Mouse (Mus musculus): ENCODE data around the gene Abcc12. TPM values are rescaled to one million over a fixed set of nuclear protein-coding genes. Genes with fewer than 3 reads are reported as not detected.

Abcc12 gene
- polyA plus RNA-seq, 1 experiment from 2014 or later, result 0.22 TPM

DNA sequence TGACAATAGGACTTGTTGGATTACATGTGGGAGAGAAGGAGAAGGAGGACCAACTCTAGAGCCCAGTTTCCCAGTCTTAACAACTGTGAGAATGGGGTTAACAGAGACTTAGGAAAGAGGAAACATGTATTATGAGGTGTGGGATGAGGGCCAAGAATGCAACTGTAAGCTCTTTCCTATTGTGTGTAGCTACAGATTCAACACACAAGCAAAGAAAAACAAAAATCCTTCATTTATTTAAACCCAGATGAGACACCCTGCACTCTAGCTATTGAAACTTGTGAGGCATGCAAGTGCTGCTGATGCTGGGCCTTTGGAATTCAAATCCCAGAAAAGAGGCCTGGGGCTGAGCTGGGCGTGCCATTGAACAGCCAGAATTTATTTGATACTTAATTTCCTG lies 18.7 kb downstream of the Abcc12 start:
- Histone ChIP-seq H3K27ac (ENCODE audit: low read length) (no peak overlapping the region), H3K27me3 (ENCODE audit: control insufficient read depth, insufficient read depth, low read length) (no peaks in the 10 kb centered on the region), H3K9ac (replicated peaks; ENCODE audit: low read depth, low read length) (no peak overlapping the region), H3K36me3 (ENCODE audit: control insufficient read depth, insufficient read depth, low read length) (no peaks in the 10 kb centered on the region), H3K9me3 (ENCODE audit: control insufficient read depth, low read depth, low read length) (no peaks in the 10 kb centered on the region), H3K4me2 (replicated peaks; ENCODE audit: low read depth, low read length) (no peak overlapping the region), H3K4me1 (ENCODE audit: control insufficient read depth, insufficient read depth, low read length) (no peaks in the 10 kb centered on the region), H3K4me3 (ENCODE audit: low read depth, low read length) (no peak overlapping the region)
- ATAC-seq (ENCODE audit: insufficient number of reproducible peaks, insufficient read depth, low FRiP score, low read depth), result no peak
- WGBS, result 74% methylated on average over 1 of the region's 1 CpGs

DNA sequence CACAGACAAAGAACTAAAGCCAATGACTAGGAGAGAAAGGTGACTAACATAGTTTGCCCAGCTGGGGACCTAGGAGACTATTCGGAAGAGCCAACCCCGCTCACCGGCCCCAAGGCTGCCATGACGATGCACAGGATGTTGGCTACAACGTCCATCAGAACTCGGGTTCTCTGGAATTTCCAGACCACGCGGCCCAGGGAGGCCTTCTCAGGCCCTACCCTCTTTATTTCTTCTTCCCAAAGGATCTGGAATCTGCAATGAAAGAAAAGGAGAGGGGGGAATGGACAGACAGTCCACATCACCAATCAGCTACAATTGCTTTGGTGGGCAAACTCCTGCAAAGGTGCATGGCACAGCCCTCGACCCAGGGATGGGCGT lies 19.8 kb downstream of the Abcc12 start:
- no peak for ATAC-seq (ENCODE audit: insufficient number of reproducible peaks, insufficient read depth, low FRiP score, low read depth)
- Histone ChIP-seq H3K9ac (replicated peaks; ENCODE audit: low read depth, low read length) (no peak overlapping the region), H3K36me3 (ENCODE audit: control insufficient read depth, insufficient read depth, low read length) (no peaks in the 10 kb centered on the region), H3K27me3 (ENCODE audit: control insufficient read depth, insufficient read depth, low read length) (no peaks in the 10 kb centered on the region), H3K27ac (ENCODE audit: low read length) (no peak overlapping the region), H3K4me3 (ENCODE audit: low read depth, low read length) (no peak overlapping the region), H3K4me1 (ENCODE audit: control insufficient read depth, insufficient read depth, low read length) (no peaks in the 10 kb centered on the region), H3K9me3 (ENCODE audit: control insufficient read depth, low read depth, low read length) (no peaks in the 10 kb centered on the region), H3K4me2 (replicated peaks; ENCODE audit: low read depth, low read length) (no peak overlapping the region)
- 95% methylated on average over 10 of the region's 10 CpGs for WGBS

DNA sequence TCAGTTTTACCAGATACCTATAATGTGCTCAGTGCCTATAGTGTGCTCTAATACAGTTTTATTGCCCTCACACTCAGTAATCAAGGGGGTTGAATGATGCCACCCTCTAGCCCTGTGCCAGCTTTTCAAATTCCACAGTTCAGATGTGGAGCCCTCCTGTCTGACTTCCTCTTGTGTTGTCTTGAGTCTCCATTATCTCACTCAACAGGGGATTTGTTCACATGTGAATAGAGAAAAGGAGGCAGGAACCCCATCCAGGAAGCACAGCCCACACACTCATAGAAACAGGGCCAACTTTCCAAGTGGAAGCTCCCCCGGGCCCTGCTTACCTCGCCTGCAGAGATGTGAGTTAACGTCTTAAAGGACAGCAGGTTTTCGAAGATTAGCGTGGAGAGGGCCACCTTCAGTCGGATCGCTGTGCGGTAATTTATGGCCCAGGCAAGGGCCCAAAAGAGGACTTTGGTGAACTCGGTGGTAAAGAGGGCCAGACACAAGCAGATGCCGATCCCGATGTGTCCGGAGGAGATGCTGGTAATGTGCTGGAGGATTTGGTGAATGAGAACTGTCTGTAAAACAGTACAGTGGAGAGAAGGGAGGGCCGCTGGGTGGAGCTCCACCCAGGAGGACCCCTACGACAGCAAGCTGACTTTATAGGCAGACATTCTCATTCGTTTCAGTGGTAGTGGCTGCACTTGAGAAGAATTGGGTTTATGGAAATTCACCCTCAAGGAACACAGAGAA lies 20.4 kb downstream of the Abcc12 start:
- H3K9ac ChIP-seq (replicated peaks; ENCODE audit: low read depth, low read length), result no peak overlapping the region
- H3K27me3 ChIP-seq (ENCODE audit: control insufficient read depth, insufficient read depth, low read length), result no peaks in the 10 kb centered on the region
- no peak overlapping the region for H3K4me2 ChIP-seq (replicated peaks; ENCODE audit: low read depth, low read length)
- no peak overlapping the region for H3K27ac ChIP-seq (ENCODE audit: low read length)
- H3K4me3 ChIP-seq (ENCODE audit: low read depth, low read length), result no peak overlapping the region
- 84% methylated on average over 15 of the region's 15 CpGs for WGBS
- no peak for ATAC-seq (ENCODE audit: insufficient number of reproducible peaks, insufficient read depth, low FRiP score, low read depth)
- no peaks in the 10 kb centered on the region for H3K4me1 ChIP-seq (ENCODE audit: control insufficient read depth, insufficient read depth, low read length)
- no peaks in the 10 kb centered on the region for H3K9me3 ChIP-seq (ENCODE audit: control insufficient read depth, low read depth, low read length)
- no peaks in the 10 kb centered on the region for H3K36me3 ChIP-seq (ENCODE audit: control insufficient read depth, insufficient read depth, low read length)

DNA sequence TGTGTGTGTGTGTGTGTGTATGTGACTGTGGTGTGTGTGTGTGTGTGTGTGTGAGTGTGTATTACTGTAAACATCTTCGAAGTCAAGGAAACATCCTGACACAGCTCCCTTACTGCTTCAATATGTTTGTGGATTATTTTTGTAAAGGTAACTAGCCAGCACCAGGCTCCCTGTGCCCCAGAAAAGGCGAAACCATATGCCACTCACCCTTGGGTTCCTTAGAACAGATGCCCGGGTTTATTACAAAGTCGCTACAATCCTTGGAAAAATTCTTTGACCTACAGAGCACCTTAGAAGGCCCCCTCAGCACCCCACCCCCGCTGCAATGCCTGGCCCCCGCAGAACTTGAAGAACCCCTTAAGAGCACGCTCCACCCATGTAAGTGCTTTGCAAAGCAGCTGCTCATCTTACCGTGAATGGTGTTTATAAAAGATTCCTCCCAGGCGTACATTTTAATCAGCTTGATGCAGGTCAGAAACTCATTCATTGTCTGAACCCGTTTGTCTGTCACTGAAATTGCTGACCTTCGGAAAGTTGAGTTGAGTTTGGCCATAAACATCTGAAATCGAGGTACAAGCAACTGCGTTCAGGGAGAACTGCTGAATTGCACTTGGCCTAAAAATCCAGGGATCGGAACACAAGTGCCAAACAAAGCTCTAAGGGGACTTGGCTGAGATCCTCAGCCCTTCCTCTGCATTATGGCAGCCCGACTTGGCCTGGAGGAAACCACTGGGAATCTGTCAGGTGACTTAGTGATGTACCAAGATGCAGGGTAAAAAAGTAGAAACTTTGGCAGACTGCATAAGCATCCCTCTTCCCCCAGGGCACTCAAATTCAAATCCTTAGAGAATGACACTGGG lies 23.1 kb downstream of the Abcc12 start:
- ATAC-seq (ENCODE audit: insufficient number of reproducible peaks, insufficient read depth, low FRiP score, low read depth), result no peak
- WGBS, result 58% methylated on average over 15 of the region's 15 CpGs
- Histone ChIP-seq H3K36me3 (ENCODE audit: control insufficient read depth, insufficient read depth, low read length) (no peaks in the 10 kb centered on the region), H3K9ac (replicated peaks; ENCODE audit: low read depth, low read length) (no peak overlapping the region), H3K4me2 (replicated peaks; ENCODE audit: low read depth, low read length) (no peak overlapping the region), H3K4me3 (ENCODE audit: low read depth, low read length) (no peak overlapping the region), H3K27ac (ENCODE audit: low read length) (no peak overlapping the region), H3K9me3 (ENCODE audit: control insufficient read depth, low read depth, low read length) (no peaks in the 10 kb centered on the region), H3K27me3 (ENCODE audit: control insufficient read depth, insufficient read depth, low read length) (no peaks in the 10 kb centered on the region), H3K4me1 (ENCODE audit: control insufficient read depth, insufficient read depth, low read length) (no peaks in the 10 kb centered on the region)

DNA sequence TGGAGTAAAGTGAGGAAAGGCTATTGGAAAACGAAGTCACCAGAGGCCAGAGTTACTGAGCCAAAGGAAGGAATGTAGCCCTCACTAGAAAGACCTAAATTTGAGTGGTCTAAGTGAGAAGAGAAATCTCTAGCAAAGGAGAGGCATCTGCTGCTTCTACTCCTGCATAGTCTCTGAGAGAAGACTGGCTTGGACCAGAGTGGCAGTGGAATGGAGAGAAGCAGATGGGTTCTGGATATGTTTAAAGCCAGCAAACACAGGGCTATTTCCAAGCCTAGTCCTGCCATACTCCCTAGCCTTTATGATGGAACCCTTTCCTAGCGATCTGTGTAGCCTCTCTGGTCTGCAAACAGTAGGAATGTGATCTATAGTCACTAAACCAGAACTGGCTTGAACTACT lies 24.9 kb downstream of the Abcc12 start:
- Histone ChIP-seq H3K9me3 (ENCODE audit: control insufficient read depth, low read depth, low read length) (no peaks in the 10 kb centered on the region), H3K4me3 (ENCODE audit: low read depth, low read length) (no peak overlapping the region), H3K9ac (replicated peaks; ENCODE audit: low read depth, low read length) (no peak overlapping the region), H3K36me3 (ENCODE audit: control insufficient read depth, insufficient read depth, low read length) (no peaks in the 10 kb centered on the region), H3K4me1 (ENCODE audit: control insufficient read depth, insufficient read depth, low read length) (no peaks in the 10 kb centered on the region), H3K27ac (ENCODE audit: low read length) (no peak overlapping the region), H3K4me2 (replicated peaks; ENCODE audit: low read depth, low read length) (no peak overlapping the region), H3K27me3 (ENCODE audit: control insufficient read depth, insufficient read depth, low read length) (no peaks in the 10 kb centered on the region)
- 73% methylated on average over 2 of the region's 2 CpGs for WGBS
- ATAC-seq (ENCODE audit: insufficient number of reproducible peaks, insufficient read depth, low FRiP score, low read depth), result no peak

DNA sequence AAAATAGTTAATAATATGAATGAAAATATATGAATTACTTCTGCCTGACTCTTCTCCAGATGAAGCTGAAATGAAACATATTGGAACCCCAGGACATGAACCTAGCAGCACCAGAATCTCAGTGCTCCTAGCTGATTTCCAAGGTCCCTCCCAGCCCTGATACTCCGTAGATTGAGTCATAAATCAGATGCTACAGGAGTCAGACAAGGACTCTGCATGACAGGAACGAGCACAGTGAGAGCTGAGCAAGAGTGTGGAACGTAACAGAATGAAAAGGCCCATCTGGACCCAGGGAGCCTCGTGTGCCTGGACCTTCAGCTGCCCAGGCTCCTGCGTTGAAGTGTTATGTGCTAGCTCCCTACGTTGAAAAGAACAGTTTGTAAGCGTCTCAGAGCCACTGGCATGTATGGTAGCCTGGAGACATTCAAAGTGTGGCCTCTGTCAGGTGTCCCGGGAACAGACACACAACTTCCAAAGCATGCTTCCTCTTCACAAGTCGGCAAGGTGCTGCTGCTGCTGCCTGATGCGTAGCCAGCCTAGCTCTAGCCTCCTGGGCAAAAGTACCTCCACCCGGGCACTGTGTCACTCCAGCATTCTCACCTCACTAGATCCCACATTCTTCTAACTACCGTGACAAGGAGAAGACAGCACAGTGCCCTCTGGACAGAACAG lies 26.1 kb downstream of the Abcc12 start:
- H3K4me3 ChIP-seq (ENCODE audit: low read depth, low read length), result no peak overlapping the region
- no peaks in the 10 kb centered on the region for H3K4me1 ChIP-seq (ENCODE audit: control insufficient read depth, insufficient read depth, low read length)
- 74% methylated on average over 12 of the region's 12 CpGs for WGBS
- H3K27me3 ChIP-seq (ENCODE audit: control insufficient read depth, insufficient read depth, low read length), result no peaks in the 10 kb centered on the region
- H3K36me3 ChIP-seq (ENCODE audit: control insufficient read depth, insufficient read depth, low read length), result no peaks in the 10 kb centered on the region
- no peaks in the 10 kb centered on the region for H3K9me3 ChIP-seq (ENCODE audit: control insufficient read depth, low read depth, low read length)
- no peak overlapping the region for H3K27ac ChIP-seq (ENCODE audit: low read length)
- no peak overlapping the region for H3K4me2 ChIP-seq (replicated peaks; ENCODE audit: low read depth, low read length)
- H3K9ac ChIP-seq (replicated peaks; ENCODE audit: low read depth, low read length), result no peak overlapping the region
- ATAC-seq (ENCODE audit: insufficient number of reproducible peaks, insufficient read depth, low FRiP score, low read depth), result no peak

DNA sequence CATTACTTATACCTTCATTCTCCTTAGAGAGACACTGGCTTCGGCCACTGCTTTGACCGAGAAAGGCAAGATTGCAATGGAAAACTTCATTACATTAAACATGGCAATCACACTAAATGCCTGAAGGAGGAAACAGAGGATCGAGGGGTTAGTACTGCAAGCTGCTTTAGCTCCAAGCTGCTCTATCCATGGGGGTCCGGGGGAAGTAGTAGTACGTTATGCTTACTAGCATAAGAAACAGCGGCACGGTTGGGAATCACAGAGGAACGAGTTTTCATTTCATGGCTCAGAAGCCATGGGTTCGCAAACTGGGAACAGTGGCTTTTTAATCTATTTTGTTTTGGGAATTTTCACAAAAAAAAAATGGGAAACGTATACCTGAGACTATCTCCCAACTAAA lies 30.0 kb downstream of the Abcc12 start:
- H3K27ac ChIP-seq (ENCODE audit: low read length), result no peak overlapping the region
- H3K9ac ChIP-seq (replicated peaks; ENCODE audit: low read depth, low read length), result no peak overlapping the region
- H3K4me3 ChIP-seq (ENCODE audit: low read depth, low read length), result no peak overlapping the region
- no peaks in the 10 kb centered on the region for H3K36me3 ChIP-seq (ENCODE audit: control insufficient read depth, insufficient read depth, low read length)
- H3K4me2 ChIP-seq (replicated peaks; ENCODE audit: low read depth, low read length), result no peak overlapping the region
- no peak for ATAC-seq (ENCODE audit: insufficient number of reproducible peaks, insufficient read depth, low FRiP score, low read depth)
- WGBS, result 86% methylated on average over 10 of the region's 10 CpGs
- H3K4me1 ChIP-seq (ENCODE audit: control insufficient read depth, insufficient read depth, low read length), result no peaks in the 10 kb centered on the region
- H3K9me3 ChIP-seq (ENCODE audit: control insufficient read depth, low read depth, low read length), result no peaks in the 10 kb centered on the region
- H3K27me3 ChIP-seq (ENCODE audit: control insufficient read depth, insufficient read depth, low read length), result no peaks in the 10 kb centered on the region

DNA sequence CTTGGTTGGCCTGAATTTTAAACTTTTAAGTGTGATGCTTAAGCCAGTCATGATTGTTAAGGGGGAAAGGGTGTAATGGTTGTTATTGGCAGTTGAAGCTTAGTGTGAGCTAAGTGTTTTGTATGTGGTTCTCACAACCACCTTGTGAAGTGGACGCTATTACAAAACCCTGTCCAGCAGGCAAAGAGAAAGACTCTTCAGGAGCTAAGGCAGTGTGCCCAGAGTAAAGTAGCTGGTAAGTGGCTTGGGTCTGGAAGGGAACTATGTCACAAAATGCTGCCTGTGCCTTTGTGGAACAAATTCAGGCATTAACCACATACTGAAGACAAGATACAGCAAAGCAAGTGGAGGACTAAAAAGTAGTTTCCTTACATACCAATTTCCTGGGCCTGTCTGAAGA lies 34.5 kb downstream of the Abcc12 start:
- H3K4me3 ChIP-seq (ENCODE audit: low read depth, low read length), result no peak overlapping the region
- no peak overlapping the region for H3K4me2 ChIP-seq (replicated peaks; ENCODE audit: low read depth, low read length)
- 91% methylated on average over 1 of the region's 1 CpGs for WGBS
- H3K9ac ChIP-seq (replicated peaks; ENCODE audit: low read depth, low read length), result no peak overlapping the region
- H3K36me3 ChIP-seq (ENCODE audit: control insufficient read depth, insufficient read depth, low read length), result no peaks in the 10 kb centered on the region
- ATAC-seq (ENCODE audit: insufficient number of reproducible peaks, insufficient read depth, low FRiP score, low read depth), result no peak
- no peaks in the 10 kb centered on the region for H3K9me3 ChIP-seq (ENCODE audit: control insufficient read depth, low read depth, low read length)
- H3K27me3 ChIP-seq (ENCODE audit: control insufficient read depth, insufficient read depth, low read length), result no peaks in the 10 kb centered on the region
- no peaks in the 10 kb centered on the region for H3K4me1 ChIP-seq (ENCODE audit: control insufficient read depth, insufficient read depth, low read length)
- no peak overlapping the region for H3K27ac ChIP-seq (ENCODE audit: low read length)

Measured in stomach, embryonic 14.5 days (tissue).